Mouse (Mus musculus) testis, adult 2 months (tissue): ENCODE measurements around the gene Slc1a3.

Experiments
- CTCF ChIP-seq: fragments of 200-500 bp; IDR thresholded peaks from 2 replicates; pipeline ENCODE4 v1.5.1; 2012; ENCODE audit warnings: low read depth, mild to moderate bottlenecking, inconsistent platforms, low read length, moderate library complexity; ENCODE audit not compliant: control insufficient read depth, insufficient read depth, insufficient replicate concordance
- POLR2A ChIP-seq: fragments of 200-500 bp; IDR thresholded peaks from 2 replicates; pipeline ENCODE4 v1.6.1; 2012; ENCODE audit warnings: low read depth, mild to moderate bottlenecking, inconsistent platforms, low read length, moderate library complexity; ENCODE audit not compliant: control insufficient read depth

DNA sequence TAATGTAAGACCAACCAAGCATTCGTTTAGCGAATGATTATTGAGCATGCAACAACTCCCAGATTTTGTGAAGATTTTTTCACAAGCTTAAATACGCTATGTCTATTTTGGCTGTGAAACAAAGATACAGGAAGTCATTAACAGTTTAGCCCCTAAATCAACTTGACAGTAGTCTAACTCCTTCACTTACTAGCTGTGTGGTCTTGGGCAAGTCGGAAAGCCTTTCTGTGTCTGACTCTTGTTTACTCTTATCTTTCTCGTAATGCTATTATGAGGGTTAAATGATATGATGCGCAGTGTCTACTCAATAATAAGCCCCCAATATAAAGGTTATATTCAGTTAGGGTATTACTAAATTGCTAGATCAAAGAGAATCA, 23.8 kb upstream of the Slc1a3 start:
- no peak for TF ChIP-seq CTCF
- TF ChIP-seq POLR2A = no peak
